Mouse (Mus musculus) E14TG2a.4 (cell line): ENCODE data around the gene Plekhs1.

Experiments used
- CTCF ChIP-seq: conservative IDR thresholded peaks from 2 replicates; pipeline ENCODE4 v1.5.1; 2014; ENCODE audit warnings: low read length
- NANOG ChIP-seq: IDR thresholded peaks from 2 replicates; pipeline ENCODE4 v1.6.1; 2014; ENCODE audit warnings: borderline replicate concordance, low read length, mixed read lengths
- POU5F1 ChIP-seq: IDR thresholded peaks from 2 replicates; pipeline ENCODE4 v1.6.1; 2014; ENCODE audit warnings: low read length, borderline replicate concordance

- no peak for TF ChIP-seq CTCF
- no peak for TF ChIP-seq POU5F1
- no peak for TF ChIP-seq NANOG
These were observed 25.1 kb upstream of the Plekhs1 start for GRCm38 (mm10) chr19:56436380-56436779.
